Mouse (Mus musculus) midbrain, embryonic 12.5 days (tissue): Measurements from ENCODE around the gene Cep104. TPM values are rescaled to one million over a fixed set of nuclear protein-coding genes. Genes with fewer than 3 reads are reported as not detected.

Source experiments
- ATAC-seq: fragments of 200-750 bp; cut with Nextera tagmentation; 2 replicates; pipeline ENCODE4 v1.8.0; 2017; ENCODE audit warnings: low read depth, moderate TSS enrichment, moderate library complexity; ENCODE audit not compliant: low FRiP score
- H3K27ac ChIP-seq: fragments of 300-500 bp; sonication (generic); replicated peaks from 2 replicates; pipeline ENCODE4 v1.5.1; 2016; ENCODE audit warnings: mild to moderate bottlenecking
- H3K27me3 ChIP-seq: fragments of 300-500 bp; sonication (generic); 2 replicates; pipeline ENCODE4 v1.6.1; 2016; ENCODE audit warnings: mild to moderate bottlenecking
- H3K36me3 ChIP-seq: fragments of 300-500 bp; sonication (generic); 2 replicates; pipeline ENCODE4 v1.6.1; 2016
- H3K4me1 ChIP-seq: fragments of 300-500 bp; sonication (generic); 2 replicates; pipeline ENCODE4 v1.6.1; 2016
- H3K4me2 ChIP-seq: fragments of 300-500 bp; sonication (generic); replicated peaks from 2 replicates; pipeline ENCODE4 v1.6.1; 2016; ENCODE audit warnings: mild to moderate bottlenecking, moderate library complexity
- H3K4me3 ChIP-seq: fragments of 300-500 bp; sonication (generic); 2 replicates; pipeline ENCODE4 v1.5.1; 2016; ENCODE audit warnings: mild to moderate bottlenecking
- H3K9ac ChIP-seq: fragments of 300-500 bp; sonication (generic); replicated peaks from 2 replicates; pipeline ENCODE4 v1.6.1; 2016; ENCODE audit warnings: mild to moderate bottlenecking, moderate library complexity
- H3K9me3 ChIP-seq: fragments of 300-500 bp; sonication (generic); 2 replicates; pipeline ENCODE4 v1.6.1; 2016; ENCODE audit warnings: mild to moderate bottlenecking
- WGBS: fragments of 180-500 bp; shearing (Covaris S2); methylation state at CpG from one replicate; pipeline ENCODE4 v1.1.7; 2016; 5-methylcytosine and 5-hydroxymethylcytosine counted together
- polyA plus RNA-seq: library from polyadenylated mRNA; unstranded; fragments of >200 nt; fragmentation: Nextera tagmentation; extraction: Ambion mirVana; gene quantifications from 2 replicates; pipeline ENCODE4 v1.2.1, GENCODE M21; 2016

The Cep104 gene
- polyA plus RNA-seq, 1 experiment from 2014 or later, result 23.3 TPM

DNA sequence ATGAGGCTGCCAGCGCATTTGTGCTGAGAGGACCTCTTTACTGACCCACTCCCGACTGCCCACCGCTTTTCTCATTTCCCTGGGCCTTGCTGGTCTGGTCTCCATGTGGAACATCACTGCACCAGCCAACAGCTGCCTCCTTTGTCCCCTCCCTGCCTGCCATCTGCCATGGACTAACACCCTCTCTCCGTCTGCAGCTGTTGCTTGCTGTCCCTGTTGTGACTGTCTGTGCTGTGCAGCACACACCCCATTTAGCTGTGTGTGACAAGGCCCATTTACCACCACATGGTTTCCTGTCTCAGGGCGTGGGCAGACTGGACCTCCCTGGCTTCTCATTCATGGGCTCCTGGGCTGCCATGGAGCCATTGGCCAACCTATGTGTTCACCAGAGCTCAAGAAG, 30.5 kb downstream of the Cep104 start:
- whole genome bisulfite sequencing, result 93% methylated on average over 5 of the region's 5 CpGs
- H3K36me3 ChIP-seq, result peaks cover 54% of the 10 kb centered on the region
- H3K4me2 ChIP-seq, result no peak overlapping the region
- no peaks in the 10 kb centered on the region for H3K9me3 ChIP-seq
- H3K4me3 ChIP-seq, result no peak overlapping the region
- ATAC-seq, result no peak
- H3K27me3 ChIP-seq, result no peaks in the 10 kb centered on the region
- no peak overlapping the region for H3K9ac ChIP-seq
- no peak overlapping the region for H3K27ac ChIP-seq
- no peaks in the 10 kb centered on the region for H3K4me1 ChIP-seq

GRCm38 (mm10) chr4:154006264-154006663, 31.3 kb downstream of the Cep104 start:
- no peak for ATAC-seq
- Histone ChIP-seq H3K9ac (no peak overlapping the region), H3K27ac (no peak overlapping the region), H3K27me3 (no peaks in the 10 kb centered on the region), H3K4me3 (no peak overlapping the region), H3K4me1 (peaks cover 5% of the 10 kb centered on the region; the same call in 1 of the 2 replicates), H3K9me3 (no peaks in the 10 kb centered on the region), H3K4me2 (no peak overlapping the region), H3K36me3 (peaks cover 54% of the 10 kb centered on the region)
- 93% methylated on average over 6 of the region's 6 CpGs for WGBS

GRCm38 (mm10) chr4:154007759-154008158, 32.8 kb downstream of the Cep104 start:
- WGBS, result 83% methylated on average over 4 of the region's 4 CpGs
- Histone ChIP-seq H3K36me3 (peaks cover 46% of the 10 kb centered on the region), H3K9me3 (no peaks in the 10 kb centered on the region), H3K27me3 (no peaks in the 10 kb centered on the region), H3K27ac (no peak overlapping the region), H3K9ac (no peak overlapping the region), H3K4me3 (no peak overlapping the region), H3K4me2 (no peak overlapping the region), H3K4me1 (peaks cover 13% of the 10 kb centered on the region)
- no peak for ATAC-seq

DNA sequence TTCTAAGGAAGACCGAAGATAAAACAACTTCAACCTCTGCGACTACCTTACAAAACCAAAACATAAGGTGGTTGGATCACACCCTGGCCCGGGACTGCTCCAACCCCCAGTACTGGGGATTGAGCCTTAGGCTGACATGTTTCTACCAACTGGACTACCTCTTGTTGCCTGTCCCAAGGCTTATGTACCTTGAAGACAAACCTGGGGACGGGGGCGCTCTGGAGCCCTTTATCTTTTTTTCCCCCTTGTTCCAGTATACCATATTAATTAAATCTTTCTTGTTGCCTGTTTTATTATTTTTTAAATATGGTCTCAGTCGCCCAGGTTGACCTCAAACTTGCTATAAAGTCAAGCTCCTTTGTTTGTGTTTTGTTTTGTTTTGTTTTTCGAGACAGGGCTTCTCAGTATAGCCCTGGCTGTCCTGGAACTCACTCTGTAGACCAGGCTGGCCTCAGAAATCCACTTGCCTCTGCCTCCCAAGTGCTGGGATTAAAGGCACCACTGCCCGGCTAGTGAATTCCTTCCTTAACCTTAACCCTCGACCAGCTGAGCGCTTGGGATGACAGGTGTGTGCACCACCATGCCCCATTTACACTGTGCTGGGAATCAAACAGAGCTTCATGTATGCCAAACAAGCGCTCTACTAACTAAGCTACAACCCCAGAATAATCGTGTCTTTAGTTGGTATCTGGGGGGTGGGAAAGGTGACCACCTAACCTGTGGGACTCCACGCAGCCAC, 36.1 kb downstream of the Cep104 start:
- no peaks in the 10 kb centered on the region for H3K27me3 ChIP-seq
- no peak; the same call in none of the 2 replicates for ATAC-seq
- peaks cover 24% of the 10 kb centered on the region for H3K4me1 ChIP-seq
- WGBS, result 31% methylated on average over 13 of the region's 13 CpGs
- peaks cover 42% of the 10 kb centered on the region for H3K36me3 ChIP-seq
- H3K9ac ChIP-seq, result peak overlapping the region; percentile 98
- peak overlapping the region; percentile 58 for H3K27ac ChIP-seq
- peak overlapping the region; percentile 100 for H3K4me3 ChIP-seq
- no peaks in the 10 kb centered on the region for H3K9me3 ChIP-seq
- H3K4me2 ChIP-seq, result peak overlapping the region; percentile 100

DNA sequence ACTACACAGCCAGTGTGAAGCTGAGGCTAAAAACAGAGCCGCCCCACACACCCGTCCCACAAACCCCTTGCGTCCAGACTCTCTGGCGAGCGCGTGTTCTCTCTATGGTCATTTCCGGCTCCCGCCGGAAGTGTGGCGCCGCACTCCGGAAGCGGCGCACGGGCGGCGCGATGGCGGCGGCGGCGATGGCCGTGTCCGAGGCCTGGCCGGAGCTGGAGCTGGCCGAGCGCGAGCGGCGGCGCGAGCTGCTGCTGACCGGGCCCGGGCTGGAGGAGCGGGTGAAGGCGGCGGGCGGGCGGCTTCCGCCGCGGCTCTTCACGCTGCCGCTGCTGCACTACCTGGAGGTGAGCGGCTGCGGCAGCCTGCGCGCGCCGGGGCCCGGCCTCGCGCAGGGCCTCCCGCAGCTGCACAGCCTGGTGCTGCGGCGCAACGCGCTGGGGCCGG, 36.7 kb downstream of the Cep104 start, which contains the start of gene Lrrc47:
TSS of gene Lrrc47 (plus strand) at position 86 of the 444 bp plus-strand sequence.
- H3K27me3 ChIP-seq, result no peaks in the 10 kb centered on the region
- H3K9ac ChIP-seq, result peak within 1 kb of the TSS; percentile 98
- peaks cover 42% of the 10 kb centered on the region for H3K36me3 ChIP-seq
- WGBS, result 0% methylated on average over 54 of the region's 59 CpGs
- H3K27ac ChIP-seq, result peak within 1 kb of the TSS; percentile 61
- peak within 1 kb of the TSS; percentile 100 for H3K4me3 ChIP-seq
- peaks cover 24% of the 10 kb centered on the region for H3K4me1 ChIP-seq
- H3K9me3 ChIP-seq, result no peaks in the 10 kb centered on the region
- peak within 1 kb of the TSS; percentile 100 for H3K4me2 ChIP-seq
- peak; percentile 95 for ATAC-seq

DNA sequence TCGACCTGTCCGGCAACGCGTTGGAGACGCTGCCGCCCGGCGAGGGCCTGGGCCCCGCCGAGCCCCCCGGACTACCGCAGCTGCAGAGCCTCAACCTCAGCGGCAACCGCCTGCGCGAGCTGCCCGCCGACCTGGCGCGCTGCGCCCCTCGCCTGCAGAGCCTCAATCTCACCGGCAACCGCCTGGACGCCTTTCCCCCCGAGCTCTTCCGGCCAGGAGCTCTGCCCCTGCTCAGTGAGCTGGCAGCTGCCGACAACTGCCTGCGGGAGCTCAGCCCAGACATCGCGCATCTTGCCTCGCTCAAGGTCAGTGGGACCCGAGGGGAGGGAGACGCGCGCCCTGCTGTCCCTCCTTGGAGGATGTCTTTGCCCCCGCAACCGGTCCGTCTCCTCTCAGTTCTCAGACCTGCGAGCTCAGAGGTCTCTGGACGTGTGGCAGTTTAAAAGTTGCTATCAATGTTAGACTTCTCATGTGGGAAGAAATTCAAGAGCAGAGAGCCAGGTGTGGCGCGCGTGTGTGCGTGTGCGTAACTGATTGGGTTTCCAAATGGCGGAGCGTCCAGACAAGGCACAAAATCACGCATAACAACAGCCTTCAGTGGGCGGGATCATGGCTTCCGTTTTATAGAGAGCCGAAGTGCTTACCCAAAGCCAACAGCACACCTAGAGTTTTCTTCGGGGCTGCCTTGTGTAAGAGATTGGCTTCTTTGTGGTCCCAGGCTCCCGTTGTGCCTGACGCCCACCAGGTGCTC, 37.3 kb downstream of the Cep104 start:
- WGBS, result 3% methylated on average over 50 of the region's 55 CpGs
- H3K4me1 ChIP-seq, result peaks cover 24% of the 10 kb centered on the region
- H3K27ac ChIP-seq, result peak overlapping the region; percentile 61
- no peak for ATAC-seq
- H3K36me3 ChIP-seq, result peaks cover 42% of the 10 kb centered on the region
- H3K9me3 ChIP-seq, result no peaks in the 10 kb centered on the region
- peak overlapping the region; percentile 98 for H3K9ac ChIP-seq
- peak overlapping the region; percentile 100 for H3K4me3 ChIP-seq
- H3K27me3 ChIP-seq, result no peaks in the 10 kb centered on the region
- H3K4me2 ChIP-seq, result peak overlapping the region; percentile 100

DNA sequence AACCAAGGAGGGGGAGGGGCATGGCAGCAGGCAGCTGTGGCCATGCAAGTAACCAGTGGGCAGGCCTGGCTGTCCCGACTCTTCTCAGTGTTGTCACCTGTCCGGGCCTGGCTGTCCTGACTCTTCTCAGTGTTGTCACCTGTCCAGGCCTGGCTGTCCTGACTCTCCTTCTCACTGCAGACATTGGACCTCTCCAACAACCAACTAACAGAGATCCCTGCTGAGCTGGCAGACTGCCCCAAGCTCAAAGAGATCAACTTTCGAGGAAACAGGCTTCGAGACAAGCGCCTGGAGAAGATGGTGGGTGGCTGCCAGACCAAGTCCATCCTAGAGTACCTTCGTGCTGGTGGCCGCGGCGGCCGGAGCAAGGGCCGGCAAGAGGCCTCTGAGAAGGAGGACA, 40.5 kb downstream of the Cep104 start:
- Histone ChIP-seq H3K4me1 (peaks cover 24% of the 10 kb centered on the region), H3K27me3 (no peaks in the 10 kb centered on the region), H3K27ac (no peak overlapping the region), H3K4me2 (no peak overlapping the region), H3K9me3 (no peaks in the 10 kb centered on the region), H3K4me3 (no peak overlapping the region), H3K36me3 (peaks cover 72% of the 10 kb centered on the region), H3K9ac (no peak overlapping the region)
- WGBS, result 93% methylated on average over 11 of the region's 11 CpGs
- no peak for ATAC-seq

DNA sequence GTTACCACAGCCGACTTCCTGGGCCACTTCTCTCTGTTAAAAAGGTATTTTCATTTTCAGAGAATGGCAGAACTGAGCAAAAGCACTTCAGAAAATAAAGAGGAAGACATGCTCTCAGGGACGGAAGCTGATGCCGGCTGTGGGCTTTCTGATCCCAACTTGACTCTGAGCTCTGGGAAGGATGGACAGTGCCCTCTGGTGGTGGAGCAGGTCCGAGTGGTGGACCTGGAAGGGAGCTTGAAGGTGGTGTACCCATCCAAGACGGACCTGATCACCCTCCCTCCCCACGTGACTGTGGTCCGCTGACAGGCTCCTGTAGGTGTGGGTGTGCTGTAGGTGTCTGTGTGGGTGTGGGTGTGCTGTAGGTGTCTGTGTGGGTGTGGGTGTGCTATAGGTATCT, 44.6 kb downstream of the Cep104 start:
- peaks cover 79% of the 10 kb centered on the region for H3K36me3 ChIP-seq
- ATAC-seq, result no peak
- no peaks in the 10 kb centered on the region for H3K4me1 ChIP-seq
- H3K27me3 ChIP-seq, result peaks cover 11% of the 10 kb centered on the region
- 76% methylated on average over 7 of the region's 7 CpGs for WGBS
- H3K4me2 ChIP-seq, result no peak overlapping the region
- no peak overlapping the region for H3K27ac ChIP-seq
- no peak overlapping the region for H3K9ac ChIP-seq
- H3K4me3 ChIP-seq, result no peak overlapping the region
- H3K9me3 ChIP-seq, result no peaks in the 10 kb centered on the region

DNA sequence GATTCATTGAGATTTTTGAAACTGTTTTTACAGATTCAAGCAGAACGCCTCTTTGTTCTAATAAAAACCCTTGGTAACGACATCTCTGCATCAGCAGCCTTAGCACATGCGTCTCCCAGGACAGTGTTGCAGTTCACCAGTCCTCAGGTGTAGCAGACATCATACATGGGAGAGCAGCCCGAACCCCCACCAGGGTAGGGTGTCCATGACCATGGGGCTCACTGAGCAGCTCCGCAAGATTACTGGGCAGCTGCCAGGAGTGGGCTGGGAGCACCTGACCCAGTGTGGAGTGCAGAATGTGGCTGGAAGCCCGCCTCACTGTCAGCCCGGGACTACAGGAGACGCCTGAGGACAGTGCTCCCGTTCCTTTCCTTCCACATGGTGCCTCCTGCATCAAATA, 46.4 kb downstream of the Cep104 start:
- Histone ChIP-seq H3K4me3 (no peak overlapping the region), H3K27me3 (peaks cover 30% of the 10 kb centered on the region), H3K27ac (no peak overlapping the region), H3K9me3 (no peaks in the 10 kb centered on the region), H3K4me2 (no peak overlapping the region), H3K9ac (no peak overlapping the region), H3K4me1 (peaks cover 8% of the 10 kb centered on the region), H3K36me3 (peaks cover 60% of the 10 kb centered on the region)
- ATAC-seq, result no peak
- WGBS, result 88% methylated on average over 9 of the region's 9 CpGs

DNA sequence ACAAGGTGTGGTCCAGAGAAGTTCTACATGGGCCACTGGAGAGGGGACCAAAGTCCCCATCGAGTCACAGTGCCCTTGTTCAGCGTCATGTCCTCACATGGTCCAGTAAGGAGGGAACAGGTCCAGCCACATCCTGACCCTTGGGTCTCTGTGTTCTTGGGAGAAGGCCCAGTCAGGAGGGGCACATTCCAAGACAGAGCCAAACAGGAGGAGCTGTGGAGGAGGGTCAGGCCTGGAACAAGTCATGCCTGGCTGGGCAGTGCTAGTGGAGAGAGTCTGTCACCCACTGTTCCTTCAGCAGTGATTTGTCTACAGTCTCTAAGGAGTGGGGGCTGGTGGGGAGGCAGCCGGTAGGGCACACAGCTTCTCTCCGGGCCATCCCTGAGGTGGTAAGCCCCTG, 47.4 kb downstream of the Cep104 start:
- Histone ChIP-seq H3K4me2 (no peak overlapping the region), H3K9ac (no peak overlapping the region), H3K4me3 (no peak overlapping the region), H3K36me3 (peaks cover 51% of the 10 kb centered on the region), H3K27ac (no peak overlapping the region), H3K9me3 (no peaks in the 10 kb centered on the region), H3K4me1 (peaks cover 8% of the 10 kb centered on the region), H3K27me3 (peaks cover 39% of the 10 kb centered on the region)
- WGBS, result 71% methylated on average over 4 of the region's 4 CpGs
- ATAC-seq, result no peak

- 41% methylated on average over 4 of the region's 4 CpGs for WGBS
- H3K9ac ChIP-seq, result no peak overlapping the region
- peaks cover 44% of the 10 kb centered on the region for H3K27me3 ChIP-seq
- H3K4me1 ChIP-seq, result peaks cover 8% of the 10 kb centered on the region
- no peak overlapping the region for H3K4me3 ChIP-seq
- H3K27ac ChIP-seq, result no peak overlapping the region
- H3K4me2 ChIP-seq, result no peak overlapping the region
- H3K36me3 ChIP-seq, result peaks cover 46% of the 10 kb centered on the region
- ATAC-seq, result no peak
- H3K9me3 ChIP-seq, result no peaks in the 10 kb centered on the region
Observed at GRCm38 (mm10) chr4:154022844-154023243, 47.9 kb downstream of the Cep104 start.
